Mouse (Mus musculus): Measurements from ENCODE around the gene Anapc1.
A peak's percentile ranks its signal among the peaks of the same experiment; 100 is the strongest.

Gene Anapc1

GRCm38 (mm10) chr2:128686921-128687557 is at the start of gene Anapc1:
Gene Anapc1 (minus strand): TSS chr2:128687391.
- peak; percentile 94 for DNase-seq (ENCODE audit: low read depth, low spot score)

GRCm38 (mm10) chr2:128735089-128735488 is 47.9 kb upstream of the Anapc1 start:
- no peak for DNase-seq (ENCODE audit: low read depth, low spot score)

- no peak for DNase-seq (ENCODE audit: low read depth, low spot score)
These were observed 44.8 kb upstream of the Anapc1 start for GRCm38 (mm10) chr2:128731951-128732350.

- no peak for DNase-seq (ENCODE audit: low read depth, low spot score)
These were observed 44.3 kb upstream of the Anapc1 start for GRCm38 (mm10) chr2:128731514-128731913.

- no peak for DNase-seq (ENCODE audit: low read depth, low spot score)
These were observed 42.0 kb upstream of the Anapc1 start for GRCm38 (mm10) chr2:128729141-128729540.

GRCm38 (mm10) chr2:128728066-128728465 is 40.9 kb upstream of the Anapc1 start:
- DNase-seq (ENCODE audit: low read depth, low spot score) = no peak

GRCm38 (mm10) chr2:128727552-128727951 is 40.4 kb upstream of the Anapc1 start:
- DNase-seq (ENCODE audit: low read depth, low spot score) = no peak

GRCm38 (mm10) chr2:128726626-128727025 is 39.4 kb upstream of the Anapc1 start:
- no peak for DNase-seq (ENCODE audit: low read depth, low spot score)

- DNase-seq (ENCODE audit: low read depth, low spot score) = no peak
These were observed 38.9 kb upstream of the Anapc1 start for GRCm38 (mm10) chr2:128726067-128726466.

GRCm38 (mm10) chr2:128722106-128722710 is 35.0 kb upstream of the Anapc1 start:
- DNase-seq (ENCODE audit: low read depth, low spot score) = no peak

GRCm38 (mm10) chr2:128719380-128719779 is 32.2 kb upstream of the Anapc1 start:
- no peak for DNase-seq (ENCODE audit: low read depth, low spot score)

- DNase-seq (ENCODE audit: low read depth, low spot score) = no peak
These were observed 28.8 kb upstream of the Anapc1 start for GRCm38 (mm10) chr2:128715979-128716378.

GRCm38 (mm10) chr2:128714724-128715241 is 27.6 kb upstream of the Anapc1 start:
- no peak for DNase-seq (ENCODE audit: low read depth, low spot score)

- no peak for DNase-seq (ENCODE audit: low read depth, low spot score)
These were observed 26.4 kb upstream of the Anapc1 start for GRCm38 (mm10) chr2:128713548-128714003.

- DNase-seq (ENCODE audit: low read depth, low spot score) = no peak
These were observed 25.7 kb upstream of the Anapc1 start for GRCm38 (mm10) chr2:128712940-128713339.

- DNase-seq (ENCODE audit: low read depth, low spot score) = no peak
These were observed 23.4 kb upstream of the Anapc1 start for GRCm38 (mm10) chr2:128710609-128711008.

- no peak for DNase-seq (ENCODE audit: low read depth, low spot score)
These were observed 22.1 kb upstream of the Anapc1 start for GRCm38 (mm10) chr2:128709264-128709663.

GRCm38 (mm10) chr2:128704474-128704873 is 17.3 kb upstream of the Anapc1 start:
- DNase-seq (ENCODE audit: low read depth, low spot score) = no peak

- DNase-seq (ENCODE audit: low read depth, low spot score) = no peak
These were observed 12.2 kb upstream of the Anapc1 start for GRCm38 (mm10) chr2:128699201-128699885.

- DNase-seq (ENCODE audit: low read depth, low spot score) = no peak
These were observed 11.5 kb upstream of the Anapc1 start, which contains the start of gene Mertk for GRCm38 (mm10) chr2:128698693-128699181. Gene Mertk (plus strand): TSS chr2:128698956.

GRCm38 (mm10) chr2:128698140-128698692 is 11.0 kb upstream of the Anapc1 start:
- no peak for DNase-seq (ENCODE audit: low read depth, low spot score)

GRCm38 (mm10) chr2:128697566-128697965 is 10.4 kb upstream of the Anapc1 start:
- no peak for DNase-seq (ENCODE audit: low read depth, low spot score)
